Mouse (Mus musculus): Measurements from ENCODE around the gene Clca4b. TPM values are rescaled to one million over a fixed set of nuclear protein-coding genes. Genes with fewer than 3 reads are reported as not detected.
"Not testable (repeated sequence)": the region's sequence is repeated elsewhere in the genome, so short reads cannot be mapped to it uniquely, and the experiment has no call there.

Clca4b gene
- polyA plus RNA-seq (2012; rRNA removed), result 0.02 TPM in 1 of 2 replicates, not detected in the other

DNA sequence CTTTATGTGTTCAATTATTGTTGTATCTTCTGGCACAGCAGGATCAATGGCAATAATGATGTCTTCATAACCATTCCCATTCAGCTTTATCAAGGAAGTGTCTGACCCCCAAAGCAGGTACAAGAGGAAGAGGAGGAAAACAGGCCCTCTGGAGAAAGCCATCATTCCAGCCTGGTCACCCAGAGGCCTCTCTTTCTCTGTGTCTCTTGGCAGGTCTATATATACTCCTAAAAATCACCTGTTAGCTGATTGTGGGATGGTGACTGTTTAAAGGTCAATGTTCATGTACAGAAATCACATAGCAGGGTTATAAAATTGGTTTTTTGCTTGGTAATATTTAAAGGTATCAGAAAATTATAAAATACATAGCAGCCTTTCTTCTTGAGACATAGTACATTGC lies at the start of gene Clca4b:
Gene Clca4b (minus strand): TSS at position 195 of the 400 bp plus-strand sequence.
- no peak for DNase-seq (ENCODE audit: extremely low spot score in 1 of 2, low spot score in 1 of 2)

DNA sequence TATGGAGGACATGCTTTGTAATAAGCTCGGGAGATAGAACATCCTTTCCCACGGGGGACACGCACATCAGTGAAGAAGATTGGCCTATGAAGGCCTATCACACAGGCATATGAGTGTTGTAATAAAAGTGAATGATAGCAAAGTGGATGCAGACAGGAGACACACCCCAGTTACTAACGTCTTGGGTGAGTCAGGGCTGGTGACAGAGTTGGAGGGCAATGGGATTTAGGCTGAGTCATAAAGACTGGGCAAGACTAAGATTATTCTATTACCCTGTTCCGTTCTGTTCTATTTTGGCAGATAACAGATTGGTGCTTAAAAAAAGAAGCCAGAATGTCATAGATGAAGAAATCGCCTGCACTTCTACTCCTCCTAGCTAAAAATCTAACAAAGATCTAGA lies 48.2 kb upstream of the Clca4b start:
- DNase-seq (ENCODE audit: extremely low spot score in 1 of 2, low spot score in 1 of 2), result peak in 1 of 2 experiments; percentile 13

DNA sequence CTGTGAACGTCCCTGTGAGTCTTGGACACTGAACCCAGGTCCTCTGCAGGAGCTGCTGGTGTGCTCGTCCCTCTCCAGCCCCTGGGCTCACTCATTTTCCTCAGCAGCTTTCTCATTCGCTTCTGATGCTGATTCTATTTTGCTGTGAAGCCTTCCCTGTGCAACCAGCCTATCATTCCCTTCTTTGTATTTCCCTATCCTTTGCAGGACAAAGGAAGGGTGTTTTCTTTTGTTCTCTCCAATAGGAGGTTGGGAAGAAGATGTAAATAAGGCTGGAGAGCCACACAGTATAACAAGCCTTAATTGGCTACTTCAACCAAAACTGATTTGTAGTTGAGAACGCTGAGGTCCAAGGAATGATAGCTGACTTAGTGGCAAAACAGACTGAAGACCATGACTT lies 45.3 kb upstream of the Clca4b start:
- no peak for DNase-seq (ENCODE audit: extremely low spot score in 1 of 2, low spot score in 1 of 2)

- DNase-seq (ENCODE audit: extremely low spot score in 1 of 2, low spot score in 1 of 2), result no peak
These were observed 43.8 kb upstream of the Clca4b start for GRCm38 (mm10) chr3:144976091-144976490.

- no peak for DNase-seq (ENCODE audit: extremely low spot score in 1 of 2, low spot score in 1 of 2)
These were observed 42.6 kb upstream of the Clca4b start, which contains the start of gene Clca4a for GRCm38 (mm10) chr3:144974945-144975344. Gene Clca4a, minus strand, starts transcription at chr3:144975045.

- no peak for DNase-seq (ENCODE audit: extremely low spot score in 1 of 2, low spot score in 1 of 2)
These were observed 39.4 kb upstream of the Clca4b start for GRCm38 (mm10) chr3:144971553-144972270.

DNA sequence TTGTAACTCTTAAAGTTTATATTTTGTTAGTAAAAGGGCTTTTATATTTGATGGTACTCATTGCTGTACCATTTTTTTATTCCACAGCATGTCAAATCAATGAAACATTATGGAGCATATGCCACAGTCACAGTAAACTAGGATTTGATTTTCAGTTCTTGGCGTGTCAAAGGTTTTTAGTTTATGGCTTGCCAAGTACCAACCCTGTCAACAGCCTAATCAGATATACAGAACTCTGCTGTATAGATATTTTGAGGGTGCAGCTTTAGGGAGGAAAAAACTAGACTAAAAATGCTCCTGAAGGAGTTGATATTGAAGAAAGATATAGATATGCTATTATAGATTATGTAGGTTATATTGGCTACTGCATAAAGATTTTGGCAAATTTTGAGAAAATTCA lies 37.4 kb upstream of the Clca4b start:
- no peak for DNase-seq (ENCODE audit: extremely low spot score in 1 of 2, low spot score in 1 of 2)

DNA sequence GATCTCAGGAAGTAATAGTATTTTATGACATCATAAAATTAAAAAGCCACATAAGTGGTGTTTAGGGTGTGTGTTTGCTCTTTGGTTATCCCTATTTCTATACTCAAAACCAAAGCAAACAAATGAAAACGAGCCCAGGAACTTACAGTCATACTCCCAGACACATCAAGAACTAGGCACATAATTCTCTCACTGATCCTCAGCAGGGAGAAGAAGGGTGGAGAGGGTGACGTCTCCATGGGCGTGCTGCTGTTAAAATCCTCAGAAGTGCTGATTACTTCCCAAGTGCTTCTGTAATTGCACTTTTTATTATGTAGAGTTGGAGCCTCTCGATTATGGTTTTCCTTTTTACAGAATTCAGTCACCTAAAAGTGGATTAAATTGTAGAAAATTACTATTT lies 33.7 kb upstream of the Clca4b start:
- DNase-seq (ENCODE audit: extremely low spot score in 1 of 2, low spot score in 1 of 2), result no peak

- DNase-seq (ENCODE audit: extremely low spot score in 1 of 2, low spot score in 1 of 2), result no peak
These were observed 18.5 kb upstream of the Clca4b start for GRCm38 (mm10) chr3:144950829-144951228.

- not testable (repeated sequence) for DNase-seq (ENCODE audit: extremely low spot score in 1 of 2, low spot score in 1 of 2)
These were observed 15.0 kb upstream of the Clca4b start for GRCm38 (mm10) chr3:144947376-144947775.

DNA sequence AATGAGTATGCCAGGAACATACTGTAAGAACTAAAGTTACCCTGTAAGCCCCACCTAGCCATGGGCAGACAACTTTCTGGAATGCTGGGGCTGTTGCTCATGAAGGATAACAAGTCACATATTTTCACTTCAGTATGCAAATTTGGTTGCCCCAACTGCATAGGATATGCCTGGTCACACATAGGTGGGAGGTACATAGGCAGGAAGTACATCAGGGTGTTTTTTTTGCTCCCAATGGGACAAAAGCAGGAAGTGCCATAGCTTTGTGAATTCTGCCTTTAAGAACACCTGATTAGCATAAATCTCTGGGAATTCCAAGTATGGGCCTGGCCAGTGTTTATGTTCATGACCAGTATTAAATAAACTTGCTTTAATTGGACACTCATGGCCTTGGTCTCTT lies 1.3 kb upstream of the Clca4b start:
- not testable (repeated sequence) for DNase-seq (ENCODE audit: extremely low spot score in 1 of 2, low spot score in 1 of 2)

DNA sequence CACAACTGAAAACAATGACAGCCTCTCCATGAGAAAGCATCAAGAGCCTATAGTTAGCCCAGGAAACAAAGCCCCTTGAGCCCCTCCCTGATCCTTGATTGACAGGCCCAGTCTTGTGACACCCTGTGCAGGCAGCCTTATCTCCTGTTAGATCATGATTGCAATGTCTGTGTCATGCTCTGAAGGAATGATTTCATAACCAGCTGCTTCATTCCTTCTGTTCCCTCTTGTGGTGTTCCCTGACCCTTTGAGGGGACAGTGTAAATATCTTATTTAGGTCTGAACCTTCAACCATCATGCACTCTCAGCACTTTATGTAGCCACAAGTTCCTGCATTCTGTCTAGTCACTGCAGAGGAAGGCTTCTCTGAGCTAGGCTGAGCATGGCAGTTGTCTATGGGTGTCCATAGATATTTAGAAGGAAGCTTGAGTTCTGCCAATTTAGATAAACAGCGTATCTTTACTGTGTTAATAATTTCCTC lies 722 bp upstream of the Clca4b start:
- no peak for DNase-seq (ENCODE audit: extremely low spot score in 1 of 2, low spot score in 1 of 2)

- no peak for DNase-seq (ENCODE audit: extremely low spot score in 1 of 2, low spot score in 1 of 2)
These were observed 18.3 kb downstream of the Clca4b start for GRCm38 (mm10) chr3:144914014-144914413.

DNA sequence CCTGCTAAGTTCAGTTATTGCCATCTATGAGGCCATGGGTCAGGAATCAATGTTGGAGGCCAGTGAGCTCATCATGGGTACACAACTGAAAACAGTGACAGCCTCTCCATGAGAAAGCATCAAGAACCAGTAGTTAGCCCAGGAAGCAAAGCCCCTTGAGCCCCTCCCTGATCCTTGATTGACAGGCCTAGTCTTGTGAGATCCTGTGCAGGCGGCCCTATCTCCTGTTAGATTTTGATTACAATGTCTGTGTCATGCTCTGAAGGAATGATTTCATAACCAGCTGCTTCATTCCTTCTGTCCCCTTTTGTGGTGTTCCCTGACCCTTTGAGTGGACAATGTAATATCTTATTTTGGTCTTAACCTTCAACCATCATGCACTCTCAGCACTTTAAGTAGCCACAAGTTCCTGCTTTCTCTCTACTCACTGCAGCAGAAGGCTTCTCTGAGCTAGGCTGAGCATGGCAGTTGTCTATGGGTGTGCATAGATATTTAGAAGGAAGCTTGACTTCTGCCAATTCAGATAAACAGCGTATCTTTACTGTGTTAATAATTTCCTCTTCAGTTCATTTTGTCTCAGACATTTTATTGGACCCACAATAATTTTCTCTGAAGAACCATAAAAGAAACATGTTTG lies 35.2 kb downstream of the Clca4b start:
- DNase-seq (ENCODE audit: extremely low spot score in 1 of 2, low spot score in 1 of 2), result no peak

GRCm38 (mm10) chr3:144890246-144890758 lies 42.0 kb downstream of the Clca4b start:
- DNase-seq (ENCODE audit: extremely low spot score in 1 of 2, low spot score in 1 of 2), result no peak

GRCm38 (mm10) chr3:144886957-144887356 lies 45.4 kb downstream of the Clca4b start:
- DNase-seq (ENCODE audit: extremely low spot score in 1 of 2, low spot score in 1 of 2), result no peak

DNA sequence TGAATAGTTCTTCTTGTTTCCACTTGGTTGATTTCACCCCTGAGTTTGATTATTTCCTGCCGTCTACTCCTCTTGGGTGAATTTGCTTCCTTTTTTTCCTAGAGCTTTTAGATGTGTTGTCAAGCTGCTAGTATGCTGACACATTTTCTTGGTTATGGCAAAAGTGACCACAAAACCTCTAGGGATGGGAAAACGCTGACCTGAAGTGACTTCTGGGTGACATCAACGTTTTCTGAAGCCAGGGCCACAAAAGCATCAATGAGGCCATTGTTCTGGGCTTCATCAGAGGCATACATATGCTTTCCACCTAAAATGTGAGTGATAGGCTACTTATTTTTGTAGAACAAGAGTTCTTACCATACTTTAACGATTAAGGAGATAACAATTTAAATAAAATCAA lies 60.3 kb downstream of the Clca4b start:
- DNase-seq (ENCODE audit: extremely low spot score in 1 of 2, low spot score in 1 of 2), result not testable (repeated sequence)

Other genes starting within 250 kb of the Clca4b start
- 31.0 and 32.3 TPM in 2 replicates for gene Sh3glb1, start 212.2 kb downstream of the Clca4b start, polyA plus RNA-seq (2012; rRNA removed)
- gene Clca3a1, start 171.6 kb downstream of the Clca4b start, polyA plus RNA-seq (2012; rRNA removed), result 4.6 and 8.8 TPM in 2 replicates
- 0.53 and 0.74 TPM in 2 replicates for gene Clca3a2, start 113.0 kb downstream of the Clca4b start, polyA plus RNA-seq (2012; rRNA removed)
- gene Clca3b, start 83.2 kb downstream of the Clca4b start, polyA plus RNA-seq (2012; rRNA removed), result not detected in 2 replicates
- gene Clca4a, start 42.5 kb upstream of the Clca4b start, polyA plus RNA-seq (2012; rRNA removed), result not detected in 2 replicates
- gene Clca1, start 100.2 kb upstream of the Clca4b start, polyA plus RNA-seq (2012; rRNA removed), result 0.08 TPM in 1 of 2 replicates, not detected in the other
- 0.04 TPM in 1 of 2 replicates, not detected in the other for gene Clca2, start 166.9 kb upstream of the Clca4b start, polyA plus RNA-seq (2012; rRNA removed)
- 17.1 and 17.9 TPM in 2 replicates for gene Odf2l, start 186.1 kb upstream of the Clca4b start, polyA plus RNA-seq (2012; rRNA removed)

All from frontal cortex, adult 2 months (tissue).